Mouse (Mus musculus) heart, embryonic 16.5 days (tissue): Measurements from ENCODE around the gene Trib2. TPM values are rescaled to one million over a fixed set of nuclear protein-coding genes. Genes with fewer than 3 reads are reported as not detected.

Experiments used
- microRNA-seq: library from miRNA; unstranded; fragments of <30 nt; microRNA quantifications from one replicate; pipeline ENCODE4, GENCODE M21; 2017
- polyA plus RNA-seq: library from polyadenylated mRNA; unstranded; fragments of >200 nt; fragmentation: Nextera tagmentation; extraction: Ambion mirVana; gene quantifications from 2 replicates; pipeline ENCODE4 v1.2.1, GENCODE M21; 2015

Trib2 gene
- polyA plus RNA-seq, 1 experiment from 2014 or later, result 52.7 TPM

Small RNAs within 50 kb of the gene (microRNA-seq; reads per million reads assigned to microRNA genes)
- not detected for gene Mir6387
